Mouse (Mus musculus) embryonic fibroblast, embryonic 13.5 days (primary cell): ENCODE results near the gene Serpina3f. TPM values are rescaled to one million over a fixed set of nuclear protein-coding genes. Genes with fewer than 3 reads are reported as not detected.
"Not testable (repeated sequence)": the region's sequence is repeated elsewhere in the genome, so short reads cannot be mapped to it uniquely, and the experiment has no call there.

Source experiments
- H3K27ac ChIP-seq: 2 replicates; pipeline ENCODE4 v1.5.1; 2012; ENCODE audit warnings: low read length, control low read depth, inconsistent platforms; ENCODE audit not compliant: insufficient read depth
- H3K4me1 ChIP-seq: 2 replicates; pipeline ENCODE4 v1.6.1; 2011; ENCODE audit warnings: low read length; ENCODE audit not compliant: control insufficient read depth, insufficient read depth
- H3K4me3 ChIP-seq: 2 replicates; pipeline ENCODE4 v1.5.1; 2011; ENCODE audit warnings: mild to moderate bottlenecking, control low read depth, low read length; ENCODE audit not compliant: insufficient read depth
- CTCF ChIP-seq: IDR thresholded peaks from 2 replicates; pipeline ENCODE4 v1.5.1; 2011; ENCODE audit warnings: mild to moderate bottlenecking, control low read depth, low read length, moderate library complexity, borderline replicate concordance; ENCODE audit not compliant: insufficient read depth
- POLR2A ChIP-seq: IDR thresholded peaks from 2 replicates; pipeline ENCODE4 v1.6.1; 2011; ENCODE audit warnings: low read depth, mild to moderate bottlenecking, control low read depth, low read length, moderate library complexity
- polyA plus RNA-seq: library from polyadenylated mRNA; stranded (reverse); fragments of >200 nt; gene quantifications from 2 replicates; pipeline ENCODE4 v1.2.4, GENCODE M21; 2011; ENCODE audit warnings: low read depth; ENCODE audit not compliant: missing spikeins, insufficient read length

Serpina3f gene
- polyA plus RNA-seq, 1 experiment: 0.74 TPM

- no peak overlapping the region for H3K4me3 ChIP-seq
- no peak overlapping the region for H3K27ac ChIP-seq
- no peak for TF ChIP-seq POLR2A
- no peak for TF ChIP-seq CTCF
- no peaks in the 10 kb centered on the region for H3K4me1 ChIP-seq
Measured at GRCm38 (mm10) chr12:104213689-104214444, 477 bp upstream of the Serpina3f start.

GRCm38 (mm10) chr12:104215249-104215648 is 905 bp downstream of the Serpina3f start:
- no peak overlapping the region for H3K27ac ChIP-seq
- H3K4me3 ChIP-seq: no peak overlapping the region
- TF ChIP-seq CTCF (no peak), POLR2A (no peak)

GRCm38 (mm10) chr12:104221616-104222015 is 7.3 kb downstream of the Serpina3f start:
- peaks cover 8% of the 10 kb centered on the region; the same call in 1 of the 2 replicates for H3K4me1 ChIP-seq
- TF ChIP-seq CTCF: no peak
- no peak for TF ChIP-seq POLR2A
- no peak overlapping the region for H3K27ac ChIP-seq
- no peak overlapping the region for H3K4me3 ChIP-seq

More at GRCm38 (mm10) chr12:104215249-104215648, 905 bp downstream of the Serpina3f start:
- no peaks in the 10 kb centered on the region for H3K4me1 ChIP-seq

GRCm38 (mm10) chr12:104223690-104224089 is 9.3 kb downstream of the Serpina3f start:
- H3K4me1 ChIP-seq: peaks cover 8% of the 10 kb centered on the region; the same call in 1 of the 2 replicates
- TF ChIP-seq CTCF (no peak), POLR2A (no peak)
- H3K27ac ChIP-seq: peak overlapping the region; percentile 39; the same call in 1 of the 2 replicates
- no peak overlapping the region for H3K4me3 ChIP-seq

GRCm38 (mm10) chr12:104224598-104225300 is 10.4 kb downstream of the Serpina3f start:
- Histone ChIP-seq H3K4me3 (no peak overlapping the region), H3K4me1 (peaks cover 8% of the 10 kb centered on the region; the same call in 1 of the 2 replicates), H3K27ac (no peak overlapping the region)
- TF ChIP-seq CTCF (no peak), POLR2A (no peak)

GRCm38 (mm10) chr12:104230762-104231161 is 16.4 kb downstream of the Serpina3f start:
- no peak overlapping the region for H3K4me3 ChIP-seq
- no peak for TF ChIP-seq CTCF
- TF ChIP-seq POLR2A: no peak
- peaks cover 8% of the 10 kb centered on the region for H3K4me1 ChIP-seq
- H3K27ac ChIP-seq: no peak overlapping the region

GRCm38 (mm10) chr12:104235915-104236314 is 21.6 kb downstream of the Serpina3f start, which contains the start of gene Serpina3g:
Gene Serpina3g (plus strand): TSS chr12:104236245.
- peak within 1 kb of the TSS; percentile 5; the same call in 1 of the 2 replicates for H3K4me3 ChIP-seq
- TF ChIP-seq POLR2A (peak; percentile 67), CTCF (no peak)
- H3K27ac ChIP-seq: peak within 1 kb of the TSS; percentile 35; the same call in 1 of the 2 replicates
- peaks cover 9% of the 10 kb centered on the region for H3K4me1 ChIP-seq

GRCm38 (mm10) chr12:104238048-104238447 is 23.7 kb downstream of the Serpina3f start:
- peaks cover 14% of the 10 kb centered on the region for H3K4me1 ChIP-seq
- not testable (repeated sequence) for H3K4me3 ChIP-seq, H3K27ac ChIP-seq

GRCm38 (mm10) chr12:104243307-104243706 is 29.0 kb downstream of the Serpina3f start:
- TF ChIP-seq POLR2A (no peak), CTCF (no peak)
- Histone ChIP-seq H3K4me3 (no peak overlapping the region), H3K27ac (peak overlapping the region; percentile 12), H3K4me1 (peaks cover 18% of the 10 kb centered on the region)

- TF ChIP-seq POLR2A: no peak
- peak; percentile 57; the same call in 1 of the 2 replicates for TF ChIP-seq CTCF
- peak overlapping the region; percentile 82 for H3K27ac ChIP-seq
- peaks cover 18% of the 10 kb centered on the region for H3K4me1 ChIP-seq
- no peak overlapping the region for H3K4me3 ChIP-seq
Measured at GRCm38 (mm10) chr12:104245092-104245491, 30.7 kb downstream of the Serpina3f start.
